Comparison of ENCODE assay signal across 8 mouse cellular contexts in the genomic region with DNA sequence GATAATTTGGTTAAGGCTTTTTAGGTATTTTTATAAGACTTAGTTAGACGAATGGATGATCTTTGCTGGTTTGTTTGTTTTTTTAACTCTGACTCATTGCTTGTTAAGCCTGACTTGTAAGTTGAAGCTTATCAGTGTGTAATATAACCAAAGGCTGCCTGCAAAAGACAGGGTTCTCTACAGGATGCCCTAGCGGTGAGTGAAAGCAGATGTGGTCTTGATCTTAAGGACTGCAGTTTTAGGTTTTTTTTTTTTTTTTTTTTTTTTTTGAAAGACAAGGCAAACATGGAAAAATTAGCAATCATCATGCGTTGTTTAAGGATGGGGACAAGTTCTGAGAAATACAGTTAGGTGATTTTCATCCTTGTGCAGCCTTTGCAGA. TPM values are rescaled to one million over a fixed set of nuclear protein-coding genes. Genes with fewer than 3 reads are reported as not detected.
DNase-seq lines count a peak whose midpoint lies in the region; ATAC-seq and TF ChIP-seq lines count a peak whose summit lies in the region.

No protein-coding gene starts in this region.

- no peaks in the 10 kb centered on the region for H3K36me3 ChIP-seq in hindbrain, embryonic 15.5 days
- no peaks in the 10 kb centered on the region for H3K36me3 ChIP-seq in hindbrain, embryonic 11.5 days (ENCODE audit: control insufficient read depth, insufficient read depth, low read length)
- no peaks in the 10 kb centered on the region for H3K36me3 ChIP-seq in liver, postnatal 0 days (replicated peaks; ENCODE audit: insufficient read depth, low read length)

- H3K27ac ChIP-seq in hindbrain, embryonic 15.5 days (replicated peaks) = no peak overlapping the region
- no peak overlapping the region for H3K27ac ChIP-seq in hindbrain, embryonic 11.5 days (ENCODE audit: low read depth, low read length)
- no peak overlapping the region for H3K27ac ChIP-seq in liver, postnatal 0 days (ENCODE audit: low read depth)

- H3K4me3 ChIP-seq in hindbrain, embryonic 15.5 days = peak overlapping the region; percentile 81; the same call in 1 of the 2 replicates
- H3K4me3 ChIP-seq in hindbrain, embryonic 11.5 days (ENCODE audit: low read depth, low read length) = no peak overlapping the region
- H3K4me3 ChIP-seq in liver, postnatal 0 days (ENCODE audit: low read depth, low read length) = 0 out of 2 replicates have a peak overlapping the region, but pooled peaks have one; percentile 90

- TF ChIP-seq CTCF in liver, postnatal 0 days (IDR thresholded peaks at IDR 0.05; ENCODE audit: low read depth) = peak; percentile 36

- DNase-seq in hindbrain, embryonic 11.5 days (ENCODE audit: low spot score) = no peak
- peak; percentile 69 for DNase-seq in A20 (ENCODE audit: low read depth, low spot score)
- DNase-seq in brain, adult 2 months (ENCODE audit: low read depth, low spot score) = peak; percentile 41
- DNase-seq in liver, postnatal 0 days = no peak
- DNase-seq in frontal cortex, postnatal 25 days (ENCODE audit: low spot score in 2 of 2) = no peak
- DNase-seq in right cerebral cortex, postnatal 10 days (ENCODE audit: low spot score in 2 of 2) = no peak
- DNase-seq in testis, postnatal 10 days (ENCODE audit: low spot score) = no peak

- peak overlapping the region; percentile 77 for H3K4me2 ChIP-seq in hindbrain, embryonic 15.5 days
- no peak overlapping the region for H3K4me2 ChIP-seq in hindbrain, embryonic 11.5 days (replicated peaks; ENCODE audit: low read depth, low read length)
- peak overlapping the region; percentile 82 for H3K4me2 ChIP-seq in liver, postnatal 0 days (ENCODE audit: low read depth, low read length)

- no peak for ATAC-seq in hindbrain, embryonic 15.5 days (ENCODE audit: low FRiP score, low read depth)
- no peak for ATAC-seq in hindbrain, embryonic 11.5 days (ENCODE audit: low FRiP score)
- ATAC-seq in liver, postnatal 0 days = no peak

- 80% methylated on average over 3 of the region's 3 CpGs for WGBS in hindbrain, embryonic 15.5 days
- 64% methylated on average over 3 of the region's 3 CpGs for WGBS in hindbrain, embryonic 11.5 days
- WGBS in liver, postnatal 0 days (ENCODE audit: insufficient replicate concordance) = 41% methylated on average over 3 of the region's 3 CpGs

- H3K27me3 ChIP-seq in hindbrain, embryonic 15.5 days = no peaks in the 10 kb centered on the region
- no peaks in the 10 kb centered on the region for H3K27me3 ChIP-seq in hindbrain, embryonic 11.5 days (ENCODE audit: control insufficient read depth, insufficient read depth, low read length)
- H3K27me3 ChIP-seq in liver, postnatal 0 days (ENCODE audit: insufficient read depth, low read length) = no peaks in the 10 kb centered on the region

- no peak for TF ChIP-seq EP300 in liver, postnatal 0 days (IDR thresholded peaks at IDR 0.05; ENCODE audit: low read depth)

- no peaks in the 10 kb centered on the region for H3K9me3 ChIP-seq in hindbrain, embryonic 15.5 days
- H3K9me3 ChIP-seq in hindbrain, embryonic 11.5 days (ENCODE audit: control insufficient read depth, low read length) = no peaks in the 10 kb centered on the region
- no peaks in the 10 kb centered on the region for H3K9me3 ChIP-seq in liver, postnatal 0 days (ENCODE audit: low read length)

- no peak overlapping the region for H3K9ac ChIP-seq in hindbrain, embryonic 15.5 days
- H3K9ac ChIP-seq in hindbrain, embryonic 11.5 days (ENCODE audit: low read depth, low read length) = no peak overlapping the region
- H3K9ac ChIP-seq in liver, postnatal 0 days (replicated peaks) = no peak overlapping the region

- H3K4me1 ChIP-seq in hindbrain, embryonic 15.5 days (replicated peaks) = peaks cover 42% of the 10 kb centered on the region
- H3K4me1 ChIP-seq in hindbrain, embryonic 11.5 days (replicated peaks; ENCODE audit: control insufficient read depth, insufficient read depth, low read length) = no peaks in the 10 kb centered on the region
- peaks cover 34% of the 10 kb centered on the region for H3K4me1 ChIP-seq in liver, postnatal 0 days (ENCODE audit: insufficient read depth)

RNA-seq across cellular contexts. Expression of gene Rnf115, which starts 1.9 kb away (rescaled TPM):
- polyA plus RNA-seq in hindbrain, embryonic 15.5 days (2015; fragmentation: Nextera tagmentation; extraction: Ambion mirVana) = 72.2 and 76.6 TPM in 2 replicates
- polyA plus RNA-seq in hindbrain, embryonic 11.5 days (2014; fragmentation: Nextera tagmentation; extraction: Ambion mirVana) = 90.0 and 90.4 TPM in 2 replicates
- 28.6 and 29.7 TPM in 2 replicates for polyA plus RNA-seq in liver, postnatal 0 days (2015; fragmentation: Nextera tagmentation; extraction: Ambion mirVana)

RNA-seq across cellular contexts. Expression of gene Polr3c, which starts 2.0 kb away (rescaled TPM):
- 29.7 and 31.1 TPM in 2 replicates for polyA plus RNA-seq in hindbrain, embryonic 15.5 days (2015; fragmentation: Nextera tagmentation; extraction: Ambion mirVana)
- 38.0 and 38.1 TPM in 2 replicates for polyA plus RNA-seq in hindbrain, embryonic 11.5 days (2014; fragmentation: Nextera tagmentation; extraction: Ambion mirVana)
- 10.4 and 11.6 TPM in 2 replicates for polyA plus RNA-seq in liver, postnatal 0 days (2015; fragmentation: Nextera tagmentation; extraction: Ambion mirVana)

RNA-seq across cellular contexts. Expression of gene Nudt17, which starts 21.0 kb away (rescaled TPM):
- polyA plus RNA-seq in hindbrain, embryonic 15.5 days (2015; fragmentation: Nextera tagmentation; extraction: Ambion mirVana) = 19.0 and 19.4 TPM in 2 replicates
- polyA plus RNA-seq in hindbrain, embryonic 11.5 days (2014; fragmentation: Nextera tagmentation; extraction: Ambion mirVana) = 12.8 and 14.4 TPM in 2 replicates
- polyA plus RNA-seq in liver, postnatal 0 days (2015; fragmentation: Nextera tagmentation; extraction: Ambion mirVana) = 0.29 and 0.38 TPM in 2 replicates

RNA-seq across cellular contexts. Expression of gene Pias3, which starts 33.2 kb away (rescaled TPM):
- 38.3 and 42.6 TPM in 2 replicates for polyA plus RNA-seq in hindbrain, embryonic 15.5 days (2015; fragmentation: Nextera tagmentation; extraction: Ambion mirVana)
- 25.2 and 28.2 TPM in 2 replicates for polyA plus RNA-seq in hindbrain, embryonic 11.5 days (2014; fragmentation: Nextera tagmentation; extraction: Ambion mirVana)
- 4.6 and 5.2 TPM in 2 replicates for polyA plus RNA-seq in liver, postnatal 0 days (2015; fragmentation: Nextera tagmentation; extraction: Ambion mirVana)

RNA-seq across cellular contexts. Expression of gene Ankrd35, which starts 59.5 kb away (rescaled TPM):
- 2.2 and 2.7 TPM in 2 replicates for polyA plus RNA-seq in hindbrain, embryonic 15.5 days (2015; fragmentation: Nextera tagmentation; extraction: Ambion mirVana)
- polyA plus RNA-seq in hindbrain, embryonic 11.5 days (2014; fragmentation: Nextera tagmentation; extraction: Ambion mirVana) = 0.25 and 0.40 TPM in 2 replicates
- polyA plus RNA-seq in liver, postnatal 0 days (2015; fragmentation: Nextera tagmentation; extraction: Ambion mirVana) = 0.37 and 0.45 TPM in 2 replicates

Comparison
In these comparisons a context has a peak if more than half of its experiments do, and no peak if none do; other contexts are left out.
1. DNase-seq: peak in A20 (single experiment) and brain, adult 2 months (single experiment); none in hindbrain, embryonic 11.5 days (single experiment), liver, postnatal 0 days (single experiment), frontal cortex, postnatal 25 days (0 of 2), right cerebral cortex, postnatal 10 days (0 of 2) and testis, postnatal 10 days (single experiment).
2. RNA of gene Nudt17, which starts 21.0 kb away (polyA plus RNA-seq): 19.0 to 19.4 TPM in hindbrain, embryonic 15.5 days and 12.8 to 14.4 TPM in hindbrain, embryonic 11.5 days; 0.29 to 0.38 TPM in liver, postnatal 0 days; every median in the first group is over 10 times any median in the second.